Mouse (Mus musculus): Measurements from ENCODE around the gene Vmn1r196.
"Not testable (repeated sequence)": the region's sequence is repeated elsewhere in the genome, so short reads cannot be mapped to it uniquely, and the experiment has no call there.

The Vmn1r196 gene

DNA sequence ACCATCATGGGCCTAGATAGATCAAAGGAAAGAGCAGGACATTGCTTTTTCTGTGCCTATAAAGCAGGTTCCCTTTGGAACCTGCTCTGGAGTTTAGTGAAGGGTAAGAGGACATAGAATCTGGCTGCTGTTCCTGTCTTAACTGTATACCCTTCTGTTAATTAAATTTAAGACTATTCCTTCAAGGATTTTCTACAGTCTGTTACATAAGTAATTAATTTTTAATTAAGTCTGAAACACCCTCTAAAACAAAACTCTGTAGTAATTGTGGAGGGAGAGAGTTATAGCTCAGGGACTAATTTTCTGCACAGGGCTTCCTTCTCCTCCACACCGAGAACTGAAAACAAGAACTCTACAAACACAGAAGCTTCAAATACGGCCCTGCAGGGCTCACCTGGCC is at the start of gene Vmn1r196:
Vmn1r196 (plus strand) TSS at position 301 of the 400 bp plus-strand sequence.
- no peak for DNase-seq

- DNase-seq, result no peak
Measured at GRCm38 (mm10) chr13:22243915-22244314, 45.8 kb upstream of the Vmn1r196 start, which contains the start of gene Vmn1r194. Gene Vmn1r194, plus strand, starts transcription at chr13:22244215.

- DNase-seq, result not testable (repeated sequence)
Measured at GRCm38 (mm10) chr13:22270222-22270621, 19.5 kb upstream of the Vmn1r196 start, which contains the start of gene Vmn1r195. Gene Vmn1r195, plus strand, starts transcription at chr13:22270522.

DNA sequence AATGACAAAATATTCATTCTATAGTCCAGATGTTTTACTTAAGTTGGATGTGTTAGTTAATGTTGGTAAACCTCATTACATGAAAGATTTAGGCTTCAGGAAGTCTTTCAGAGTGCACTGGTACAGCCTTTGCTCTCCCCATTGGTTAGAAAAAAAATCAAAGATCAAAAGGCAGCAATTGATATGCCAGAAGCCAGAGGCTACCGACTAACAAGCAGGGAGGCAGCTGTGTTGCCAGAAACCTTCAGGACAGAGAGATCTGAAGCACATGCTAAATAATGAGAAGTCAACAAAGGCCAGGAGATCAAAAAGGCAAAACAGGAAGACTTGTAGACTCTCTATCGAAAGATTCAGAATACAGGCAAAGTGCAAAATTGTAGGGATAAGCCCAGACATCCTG is 18.0 kb upstream of the Vmn1r196 start:
- no peak for DNase-seq

DNA sequence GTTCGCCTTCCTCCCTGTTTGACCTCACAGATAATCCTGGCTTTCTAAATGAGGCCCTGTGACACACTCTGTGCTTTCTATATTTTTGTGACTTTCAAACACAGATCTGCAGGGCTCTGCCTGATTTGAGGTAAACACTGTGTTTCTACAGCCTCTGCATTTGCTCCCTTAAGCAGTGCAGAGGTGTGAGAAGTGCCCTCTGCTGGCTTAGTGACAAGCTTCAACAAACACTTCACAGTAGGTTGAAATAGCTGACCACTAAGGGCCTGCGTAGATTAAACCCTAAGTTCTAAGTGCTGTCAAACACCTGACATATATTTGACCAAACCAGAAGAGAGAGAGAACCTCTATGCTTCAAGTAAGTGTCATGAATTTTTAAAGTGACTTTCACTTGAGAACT is 5.1 kb upstream of the Vmn1r196 start:
- DNase-seq, result no peak

GRCm38 (mm10) chr13:22308075-22308474 is 18.4 kb downstream of the Vmn1r196 start:
- DNase-seq, result not testable (repeated sequence)

- DNase-seq, result no peak
Measured at GRCm38 (mm10) chr13:22315361-22315760, 25.6 kb downstream of the Vmn1r196 start.

- DNase-seq, result no peak
Measured at GRCm38 (mm10) chr13:22317366-22317765, 27.6 kb downstream of the Vmn1r196 start.

GRCm38 (mm10) chr13:22320091-22320490 is 30.4 kb downstream of the Vmn1r196 start:
- DNase-seq, result no peak

DNA sequence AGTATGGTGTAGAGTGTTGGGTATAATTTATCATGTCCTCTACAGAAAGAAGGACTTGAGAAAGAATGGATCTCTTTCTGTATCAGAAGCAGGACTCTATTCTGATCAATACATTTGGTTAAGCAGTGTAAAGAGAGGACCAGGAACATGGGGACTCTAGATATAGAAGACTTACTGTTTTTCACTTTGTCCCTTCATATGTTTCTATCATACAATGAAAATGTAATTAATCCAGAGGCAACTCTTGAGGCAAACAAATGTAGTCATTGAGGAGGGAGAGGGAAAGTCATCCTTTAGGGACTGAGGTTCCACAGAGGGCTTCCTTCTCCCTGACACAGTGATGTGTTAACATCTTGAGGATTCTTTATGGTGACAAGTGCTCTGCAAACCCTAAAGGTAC is 34.6 kb downstream of the Vmn1r196 start, which contains the start of gene Vmn1r197:
Vmn1r197 (plus strand) TSS at position 301 of the 400 bp plus-strand sequence.
- no peak for DNase-seq

DNA sequence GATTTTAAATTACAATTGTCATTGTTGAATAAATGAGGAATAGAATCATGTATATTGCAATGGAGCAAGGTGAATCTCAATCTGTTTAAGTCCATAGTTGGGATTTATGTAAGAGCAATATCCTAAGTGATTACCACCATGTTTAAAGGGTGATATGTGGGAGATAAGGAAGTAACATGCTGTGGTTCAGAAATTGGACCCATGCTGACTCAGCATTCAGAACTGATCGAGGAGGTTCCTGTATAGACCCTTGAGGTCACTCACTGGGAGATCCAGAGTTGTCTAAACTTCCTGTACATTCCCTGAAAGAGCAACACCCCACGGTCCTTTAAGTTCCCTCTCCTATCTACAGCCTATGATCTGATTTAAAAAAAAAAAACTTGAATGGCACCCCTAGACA is 43.5 kb downstream of the Vmn1r196 start:
- no peak for DNase-seq

DNA sequence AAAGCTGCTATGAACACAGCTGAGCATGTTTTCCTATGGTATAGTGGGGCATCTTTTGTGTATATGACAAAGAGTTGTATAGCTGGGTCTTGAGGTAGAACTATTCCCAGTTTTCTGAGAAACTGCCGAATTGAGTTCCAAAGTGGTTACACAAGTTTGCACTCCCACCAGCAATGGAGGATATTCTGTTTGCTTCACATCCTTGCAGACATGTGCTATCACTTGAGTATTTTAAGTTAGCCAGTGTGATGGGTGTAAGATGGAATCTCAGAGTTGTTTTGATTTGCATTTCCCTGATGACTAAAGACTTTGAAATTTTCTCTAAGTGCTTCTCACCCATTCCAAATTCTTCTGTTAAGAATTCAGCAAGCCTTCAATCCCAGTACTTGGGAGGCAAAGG is 45.8 kb downstream of the Vmn1r196 start:
- DNase-seq, result no peak

Data from cerebellum, adult 9-10 months (tissue).